Mouse (Mus musculus) naive thymus-derived CD4-positive, alpha-beta T cell, adult 2 months (primary cell): ENCODE measurements around the gene Kcmf1.
A peak's percentile ranks its signal among the peaks of the same experiment; 100 is the strongest.
"Not testable (repeated sequence)": the region's sequence is repeated elsewhere in the genome, so short reads cannot be mapped to it uniquely, and the experiment has no call there.

Experiments
- DNase-seq: peaks from one replicate; pipeline ENCODE4 v3.0.0-alpha.2; 2011; ENCODE audit warnings: low read depth

The Kcmf1 gene

DNA sequence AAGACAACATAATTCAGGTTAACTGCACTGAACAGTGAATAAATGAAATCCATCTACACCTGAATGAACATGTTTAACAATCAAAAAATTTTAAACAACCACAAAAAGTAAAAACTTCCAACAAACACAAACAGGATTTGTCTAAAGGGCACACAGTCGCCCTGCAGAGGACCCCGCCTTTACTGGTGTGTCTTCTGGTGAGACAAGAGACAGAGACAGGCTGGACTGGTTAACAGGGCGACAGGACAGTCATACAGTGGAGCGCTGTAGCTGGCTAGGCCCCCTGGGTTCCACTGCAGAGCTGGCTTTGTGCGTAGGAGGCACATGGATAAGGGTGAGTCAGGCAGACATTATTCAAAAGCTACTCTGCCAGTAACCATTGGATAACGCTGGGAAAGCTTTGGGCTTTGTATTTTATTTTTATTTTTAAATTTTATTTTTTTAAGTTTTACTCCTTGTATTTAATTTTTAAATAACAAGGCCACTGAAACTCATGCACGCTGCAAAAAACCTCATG is 57.7 kb downstream of the Kcmf1 start:
- DNase-seq: no peak

DNA sequence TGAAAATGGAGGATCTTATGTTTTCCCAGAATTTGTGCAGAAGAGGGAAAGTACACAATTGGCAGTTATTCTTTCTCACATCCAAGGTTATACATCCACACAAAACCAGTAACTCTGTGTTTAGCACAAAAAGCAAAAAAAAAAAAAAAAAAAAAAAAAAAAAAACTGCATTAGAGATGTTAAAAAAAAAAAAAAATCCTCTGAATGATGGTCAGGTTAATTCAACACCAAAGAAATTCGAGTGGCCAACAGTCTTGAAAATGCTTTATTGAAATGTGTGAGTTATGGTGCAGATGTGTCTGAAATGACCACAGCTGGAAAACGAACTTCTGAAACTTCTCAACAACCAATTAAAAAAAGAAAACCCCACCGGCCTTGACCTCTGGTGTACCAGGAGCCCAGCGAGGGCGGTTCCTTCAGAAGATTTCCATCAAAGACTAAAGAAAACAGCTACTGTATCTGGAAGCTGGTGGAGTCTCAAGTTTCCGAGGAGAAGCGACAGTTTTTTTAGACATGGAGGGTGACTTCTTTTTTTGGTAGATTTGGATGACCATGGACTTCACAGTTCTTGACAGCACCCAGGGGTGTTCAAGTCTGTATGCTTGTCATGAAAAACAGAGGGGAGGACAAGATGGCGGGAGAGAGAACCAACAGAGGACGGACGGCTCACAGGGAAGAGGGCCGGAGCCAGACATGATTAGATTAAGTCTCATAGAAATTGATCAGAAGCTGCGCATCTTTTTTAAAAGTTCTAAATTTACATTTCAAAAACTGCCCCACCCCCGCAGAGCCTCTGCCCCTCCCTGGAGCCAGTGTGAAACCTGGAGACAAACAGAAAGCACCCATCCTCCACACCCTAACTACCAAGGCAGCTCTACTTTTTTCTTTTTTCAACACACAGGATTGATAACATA is 58.7 kb downstream of the Kcmf1 start:
- DNase-seq: no peak

DNA sequence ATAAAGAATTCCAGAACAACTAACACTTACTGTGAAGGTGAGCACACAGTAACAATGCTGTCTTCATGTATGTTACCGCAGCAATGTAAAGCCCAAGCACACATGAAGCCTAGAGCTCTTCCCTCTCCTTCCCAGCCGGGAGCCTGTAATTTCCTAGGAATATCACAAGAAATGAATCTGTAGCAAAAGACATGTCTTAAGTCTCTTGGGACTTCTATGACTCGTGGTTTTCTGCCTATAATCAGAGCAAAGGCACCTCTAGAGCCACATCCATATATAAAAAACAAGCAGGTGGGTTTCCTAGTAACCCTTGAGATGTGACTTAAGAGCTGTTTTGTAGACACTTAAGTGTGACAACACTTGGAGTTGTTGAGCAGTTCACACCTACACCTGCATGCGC is 62.0 kb downstream of the Kcmf1 start:
- DNase-seq: no peak

DNA sequence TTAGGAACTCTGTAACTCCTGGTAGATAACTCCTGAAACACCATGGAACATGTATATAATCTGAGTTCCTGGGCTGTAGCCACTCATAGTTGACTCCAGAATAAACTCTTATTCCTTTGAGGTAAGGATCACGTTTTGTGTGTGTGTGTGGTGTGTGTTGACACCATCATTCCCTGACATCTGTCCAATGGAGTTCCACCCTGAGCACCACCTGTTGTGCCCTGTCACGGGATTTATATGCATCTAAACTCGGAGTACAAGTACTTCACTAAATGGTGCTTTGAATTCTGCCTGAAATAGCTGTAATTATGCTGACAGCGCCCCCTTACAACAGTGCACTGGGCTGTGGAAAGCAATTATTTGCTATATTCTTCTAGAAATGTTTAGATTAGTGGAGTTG is 65.3 kb downstream of the Kcmf1 start:
- no peak for DNase-seq

DNA sequence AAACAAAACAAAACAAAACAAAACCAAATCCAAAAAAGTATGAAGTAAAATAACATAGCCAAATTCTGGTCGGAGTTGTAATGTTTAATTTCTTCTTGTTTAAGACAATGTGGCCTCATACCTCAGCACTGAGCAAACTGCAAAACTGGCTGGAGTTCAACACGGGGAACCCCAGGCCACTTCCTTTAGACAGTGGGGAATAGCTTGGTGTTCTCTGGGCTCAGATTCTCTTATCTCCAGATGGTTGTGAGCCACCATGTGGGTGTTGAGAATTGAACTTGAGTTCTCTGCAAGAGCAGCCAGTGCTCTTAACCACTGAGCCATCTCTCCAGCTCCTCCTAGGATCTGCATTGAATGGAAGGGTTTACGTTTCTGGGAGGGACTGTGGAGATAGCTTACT is 67.9 kb downstream of the Kcmf1 start:
- DNase-seq: no peak

DNA sequence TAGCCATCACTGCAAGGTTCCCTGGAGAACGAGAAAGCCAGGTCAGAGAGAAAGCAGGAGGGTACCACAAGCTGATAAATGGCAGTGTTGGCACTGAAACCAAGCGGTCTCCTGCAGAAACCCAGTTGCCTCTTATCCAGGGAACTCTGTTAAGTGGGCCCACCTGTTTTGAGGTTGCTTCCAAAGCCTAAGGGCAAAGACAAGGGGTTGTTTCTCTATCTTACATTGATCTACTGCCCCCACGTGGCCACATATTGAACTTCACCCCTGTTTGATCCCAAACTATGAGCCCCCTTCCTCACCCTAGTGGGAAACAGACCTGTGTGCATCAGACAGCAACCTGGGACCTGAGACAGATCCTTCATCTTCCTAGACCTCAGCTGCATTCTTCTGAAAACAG is 68.5 kb downstream of the Kcmf1 start:
- DNase-seq: peak; percentile 71

DNA sequence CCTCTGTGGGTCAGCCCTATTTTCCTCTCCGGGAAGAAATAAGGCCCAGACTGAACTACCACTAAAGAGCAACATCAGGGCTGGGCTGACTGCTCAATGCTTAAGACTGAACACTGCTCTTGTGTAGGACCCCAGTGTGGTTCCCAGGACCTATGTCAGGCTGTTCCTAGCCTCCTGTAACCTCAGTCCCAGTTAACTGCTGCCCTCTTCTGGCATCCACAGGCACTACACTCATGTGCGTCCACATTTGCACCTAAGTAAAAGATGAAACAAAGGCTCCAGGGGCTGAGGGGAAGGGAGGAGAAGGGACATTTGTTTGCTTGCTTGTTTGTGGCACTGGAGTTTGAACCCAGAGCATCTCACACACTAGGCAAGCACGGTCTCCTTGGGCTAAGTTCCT is 70.9 kb downstream of the Kcmf1 start:
- DNase-seq: peak; percentile 27

DNA sequence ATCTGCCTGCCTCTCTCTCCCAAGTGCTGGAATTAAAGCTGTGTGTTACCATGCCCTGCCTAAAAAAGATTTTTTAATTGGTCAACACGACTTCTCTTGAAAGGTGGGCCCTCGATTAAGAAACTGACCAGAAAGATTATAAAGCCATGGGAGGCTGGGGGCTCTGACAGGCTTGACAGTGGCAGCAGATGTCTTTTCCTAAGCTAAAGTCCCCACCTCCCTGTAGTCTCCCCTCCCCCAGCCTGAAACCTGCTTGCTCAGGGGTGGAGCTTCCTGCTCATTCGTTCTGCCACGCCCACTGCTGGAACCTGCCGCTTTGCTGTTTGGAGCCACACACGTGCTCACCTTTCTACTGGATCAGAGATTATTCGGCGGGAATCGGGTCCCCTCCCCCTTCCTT is 71.7 kb downstream of the Kcmf1 start:
- DNase-seq: not testable (repeated sequence)

DNA sequence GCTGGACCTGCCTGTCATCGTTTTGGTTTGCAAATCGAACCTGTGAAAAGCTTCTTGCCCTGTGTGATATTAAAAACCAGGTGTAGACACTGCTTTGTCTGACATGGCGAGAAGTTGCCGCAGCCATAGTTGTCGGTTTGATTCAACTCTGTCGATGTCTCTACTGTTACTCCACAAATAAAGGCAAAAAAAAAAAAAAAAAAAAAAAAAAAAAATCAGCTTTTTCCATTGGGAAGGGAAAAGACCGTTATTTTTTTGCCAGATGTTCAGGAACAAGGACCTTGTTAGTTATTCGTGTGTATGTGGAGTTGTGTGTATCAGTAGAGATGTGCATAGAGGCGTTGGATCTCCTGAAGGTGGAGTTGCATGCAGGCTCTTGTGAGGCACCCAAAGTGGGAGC is 74.0 kb downstream of the Kcmf1 start:
- DNase-seq: no peak

DNA sequence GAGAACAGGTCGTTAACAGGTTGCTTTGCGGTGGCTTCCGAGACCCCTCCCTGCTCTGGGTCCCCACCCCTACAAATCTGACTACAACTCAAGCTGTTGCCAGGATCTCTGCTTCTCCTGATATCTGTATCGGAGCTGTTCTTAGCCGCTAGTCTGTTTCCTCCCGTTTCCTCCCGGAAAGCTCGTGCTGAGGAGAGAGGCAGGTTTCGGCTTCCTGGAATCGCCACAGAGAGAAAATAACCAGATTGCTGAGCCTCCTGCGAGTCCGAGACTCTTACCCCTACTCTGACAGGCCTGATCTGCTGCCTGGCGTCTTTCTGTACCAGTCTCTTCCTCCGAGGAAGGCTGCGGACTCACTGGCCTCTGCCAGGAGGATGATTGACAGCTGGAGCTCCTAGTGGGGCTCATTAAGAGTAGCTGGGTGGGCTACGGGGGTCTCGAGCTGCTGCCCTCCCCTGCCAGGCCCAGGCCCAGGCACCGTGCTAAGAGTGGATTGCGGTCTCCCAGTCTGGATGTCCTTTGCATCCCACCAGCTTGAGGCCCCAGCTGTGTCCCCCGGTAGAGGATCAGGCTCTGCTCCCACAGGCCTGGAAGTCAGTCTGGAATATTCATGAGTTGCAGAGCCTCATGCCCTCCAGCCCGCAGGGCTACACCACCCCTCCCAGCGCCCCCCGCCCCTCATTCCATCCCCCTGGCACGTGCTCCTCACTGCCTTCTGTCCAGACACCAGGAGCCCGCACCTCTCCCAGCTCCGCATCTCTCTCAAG is 74.6 kb downstream of the Kcmf1 start:
- no peak for DNase-seq

DNA sequence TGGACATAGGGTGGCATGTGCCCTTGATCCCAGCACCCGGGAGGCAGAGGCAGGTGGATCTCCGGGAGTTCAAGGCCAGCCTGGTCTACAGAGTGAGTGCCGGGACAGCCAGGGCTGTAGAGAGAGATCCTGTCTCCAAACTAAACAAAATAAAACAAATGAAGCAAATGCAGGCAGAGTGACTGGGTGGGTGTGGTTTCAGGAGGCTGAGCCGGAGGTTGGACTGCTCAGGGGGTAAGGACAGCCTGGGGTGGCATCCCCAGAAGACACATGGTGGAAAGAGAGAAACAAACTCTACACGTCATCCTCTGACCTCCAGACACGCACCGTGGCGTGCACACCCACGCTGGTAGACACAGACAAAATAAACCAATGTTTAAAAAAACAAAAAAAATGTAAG is 86.3 kb downstream of the Kcmf1 start:
- no peak for DNase-seq

DNA sequence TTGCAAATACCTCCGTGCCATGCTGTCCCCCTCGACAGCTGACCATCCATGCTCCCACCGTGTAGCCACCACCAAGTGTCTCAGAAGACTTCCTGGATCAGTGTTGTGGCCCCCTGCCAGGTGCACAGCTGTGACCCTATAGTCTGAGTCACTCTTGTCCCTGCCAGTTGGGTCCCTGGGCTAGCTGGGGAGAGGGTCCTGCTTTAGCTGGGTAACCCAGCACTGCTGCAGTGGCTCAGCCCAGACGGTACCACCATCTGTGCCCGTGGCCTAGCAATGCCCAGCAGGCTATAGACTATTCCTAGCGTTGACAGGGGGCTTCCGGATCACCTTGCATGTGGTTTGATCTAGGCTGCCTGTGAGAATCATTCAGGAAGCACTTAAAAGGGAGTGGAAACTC is 89.5 kb downstream of the Kcmf1 start:
- no peak for DNase-seq

DNA sequence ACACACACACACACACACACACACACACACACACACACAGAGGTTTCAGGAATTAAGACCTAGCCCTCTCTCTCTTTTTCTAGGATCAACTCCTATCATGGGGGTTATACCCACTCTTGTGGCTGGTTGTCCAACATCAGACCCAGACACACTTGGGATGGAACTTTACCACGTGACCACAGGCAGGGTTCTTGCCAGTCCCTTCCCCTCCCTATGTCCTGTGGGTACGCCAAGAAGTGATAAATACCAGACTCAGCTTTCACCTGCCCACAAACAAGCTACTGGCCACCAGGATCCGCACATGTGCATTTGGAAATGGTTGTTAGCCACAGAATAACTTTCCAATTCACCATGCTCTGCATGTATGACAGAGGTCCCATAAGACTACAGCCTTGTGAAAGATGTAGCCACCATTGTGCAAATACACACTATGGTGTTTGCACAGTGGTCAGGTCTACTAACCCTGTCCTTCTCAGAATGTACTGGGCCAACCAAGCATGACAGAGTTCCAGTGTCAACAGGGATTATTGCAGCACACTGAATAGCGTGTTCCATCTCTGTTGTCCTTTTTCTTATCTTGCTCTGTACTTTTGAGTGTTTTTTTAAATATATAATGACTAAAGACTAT is 90.1 kb downstream of the Kcmf1 start:
- no peak for DNase-seq

DNA sequence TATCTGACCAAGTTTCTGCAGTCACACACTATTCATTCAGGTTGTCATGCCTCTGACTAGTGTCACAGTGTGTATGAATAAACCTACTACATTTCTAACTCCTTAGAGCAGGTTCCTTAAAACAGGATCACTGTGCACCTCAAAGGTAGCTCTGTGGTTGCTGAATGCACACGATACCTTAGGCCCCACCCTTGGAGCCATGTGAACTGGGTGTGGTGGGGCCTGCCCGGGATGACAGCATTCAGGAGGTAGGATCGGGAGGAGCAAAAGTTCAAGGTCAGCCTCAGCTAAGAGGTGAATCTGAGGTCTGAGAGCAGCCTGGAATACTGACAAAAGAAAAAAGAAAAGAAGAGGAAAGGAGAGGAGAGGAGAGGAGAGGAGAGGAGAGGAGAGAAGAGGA is 91.4 kb downstream of the Kcmf1 start:
- DNase-seq: no peak

DNA sequence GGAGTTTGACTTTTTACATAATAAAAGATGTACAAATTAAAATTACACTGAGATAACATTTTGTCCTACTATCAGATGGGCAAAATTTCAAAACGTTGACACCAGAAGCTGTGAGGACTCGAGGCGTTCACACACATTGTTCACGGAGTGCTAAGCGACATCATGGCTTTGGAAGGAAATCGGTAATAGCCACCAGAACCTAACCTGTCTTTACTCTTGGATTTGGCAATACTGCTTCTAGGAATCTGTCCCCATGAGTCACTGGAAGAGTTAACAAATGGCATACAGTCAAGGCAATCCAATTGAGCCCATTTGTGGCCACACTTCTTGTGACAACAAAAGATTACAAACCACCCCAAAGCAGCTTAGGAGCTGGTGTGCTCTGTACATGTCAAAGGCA is 96.1 kb downstream of the Kcmf1 start:
- DNase-seq: no peak

DNA sequence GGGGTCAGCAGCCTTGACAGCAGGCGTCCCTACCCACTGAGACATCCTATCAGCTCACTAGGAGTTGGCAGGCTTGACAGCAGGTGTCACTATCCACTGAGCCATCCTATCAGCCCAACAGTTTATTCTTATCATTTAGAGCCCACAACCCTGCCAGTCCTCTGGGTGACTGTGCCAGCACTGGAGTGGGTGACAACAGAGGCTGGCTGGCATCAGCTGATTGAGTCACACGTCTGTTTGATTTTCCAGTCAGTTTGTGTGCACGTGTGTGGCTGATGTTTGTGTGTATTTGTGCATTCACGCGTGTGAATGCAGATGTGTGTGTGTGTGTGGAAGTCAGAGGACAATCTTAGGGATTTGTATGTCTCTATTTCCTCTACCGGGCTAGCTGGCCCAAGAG is 97.7 kb downstream of the Kcmf1 start:
- no peak for DNase-seq

DNA sequence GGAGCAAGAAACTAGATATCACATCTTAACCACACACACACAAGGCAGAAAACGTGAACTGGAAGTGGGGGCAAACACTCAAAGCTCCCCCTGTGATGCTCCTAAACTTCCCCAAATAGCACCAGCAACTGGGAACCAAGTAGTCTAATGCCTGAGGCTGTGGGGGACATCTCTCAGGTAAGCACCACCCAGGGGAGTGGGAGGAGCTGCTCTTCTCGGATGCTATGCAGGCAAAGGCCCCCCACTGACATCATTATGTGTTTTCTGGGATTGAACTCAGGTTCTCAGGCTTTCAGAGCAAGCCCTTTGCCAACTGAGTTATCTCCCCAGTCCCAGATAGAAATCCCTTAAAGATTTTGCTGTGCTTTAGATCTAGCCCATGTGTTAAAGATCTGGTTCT is 99.1 kb downstream of the Kcmf1 start:
- DNase-seq: no peak

DNA sequence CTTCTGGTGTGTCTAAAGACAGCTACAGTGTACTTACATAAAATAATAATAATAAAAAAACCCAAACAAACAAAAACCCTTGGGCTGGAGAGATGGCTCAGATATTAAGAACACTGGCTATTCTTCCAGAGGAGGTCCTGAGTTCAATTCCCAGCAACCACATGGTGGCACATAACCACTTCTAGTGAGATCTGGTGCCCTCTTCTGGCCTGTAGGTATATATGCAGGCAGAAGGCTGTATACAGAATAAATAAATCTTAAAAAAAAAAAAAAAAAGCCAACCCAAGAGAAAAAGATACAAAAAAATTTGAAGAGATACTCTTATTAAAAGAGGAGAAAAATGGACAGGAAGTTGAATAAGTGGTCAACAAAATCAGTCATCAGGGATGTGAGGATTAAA is 102.0 kb downstream of the Kcmf1 start:
- no peak for DNase-seq

DNA sequence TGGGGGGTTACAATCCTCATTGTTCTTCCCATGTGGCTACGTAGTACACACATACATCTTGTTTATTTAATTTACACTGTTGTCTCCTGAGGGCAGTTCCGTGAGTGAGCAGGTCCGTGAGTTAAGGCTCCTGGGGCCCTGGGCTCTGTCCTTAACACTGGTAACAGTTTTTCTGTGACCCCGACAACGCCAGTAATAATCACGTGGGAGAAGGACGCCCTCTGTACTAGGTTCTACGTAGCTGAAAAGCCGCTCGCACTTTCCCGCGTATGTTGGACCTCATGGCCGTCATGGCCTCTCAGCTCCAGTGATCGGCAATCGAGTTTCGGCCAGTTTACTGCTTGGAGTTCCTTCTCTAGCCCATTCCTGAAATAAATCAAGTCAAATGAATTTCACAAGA is 104.3 kb downstream of the Kcmf1 start:
- no peak for DNase-seq

DNA sequence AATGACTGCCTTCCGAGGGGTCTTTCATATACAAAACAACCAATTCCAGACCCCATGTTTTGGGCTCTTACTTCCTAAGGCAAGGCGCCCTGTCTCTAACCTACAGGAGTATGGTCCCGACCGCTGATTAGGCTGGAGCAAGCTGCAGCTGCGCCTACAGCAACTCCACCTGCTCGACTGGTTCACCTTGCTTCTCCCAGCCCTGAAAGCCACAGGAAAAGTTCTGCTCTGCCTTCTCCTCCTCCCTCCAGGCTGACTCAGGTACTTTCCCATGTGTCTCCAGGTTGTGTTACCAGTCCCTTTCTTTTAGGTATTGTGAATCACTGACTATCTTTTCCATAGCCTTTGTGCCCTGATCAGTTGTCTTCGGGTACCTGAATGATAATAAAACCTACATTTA is 104.9 kb downstream of the Kcmf1 start:
- no peak for DNase-seq

DNA sequence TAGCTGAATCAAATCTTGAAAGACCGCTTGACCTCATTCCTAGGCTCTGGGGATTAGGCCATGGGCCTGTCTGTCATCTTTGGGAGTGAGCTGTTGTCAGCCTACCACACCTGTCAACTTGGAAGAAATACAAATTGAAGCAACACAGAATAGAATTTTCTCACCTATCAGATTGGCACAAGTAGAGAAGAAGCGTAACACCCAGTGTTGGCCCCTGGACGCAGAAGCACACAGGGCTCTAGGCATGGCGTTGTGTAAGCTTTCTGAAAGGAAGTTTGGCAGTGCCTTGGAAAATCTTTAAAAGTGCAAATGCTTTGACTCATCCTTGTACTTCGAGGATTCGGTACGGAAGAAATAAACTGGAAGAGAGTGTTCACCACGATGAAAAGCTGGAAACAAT is 107.1 kb downstream of the Kcmf1 start:
- no peak for DNase-seq
